Mouse (Mus musculus) gastrocnemius, postnatal 10 days (tissue): ENCODE measurements around the gene Mmgt2. TPM values are rescaled to one million over a fixed set of nuclear protein-coding genes. Genes with fewer than 3 reads are reported as not detected.
"Not testable (repeated sequence)": the region's sequence is repeated elsewhere in the genome, so short reads cannot be mapped to it uniquely, and the experiment has no call there.

Source experiments
- DNase-seq: peaks from one replicate; pipeline ENCODE4 v3.0.0; 2021; ENCODE audit warnings: mixed read lengths
- total RNA-seq, 2 experiments: library from RNA; stranded (reverse); gene quantifications; 2 replicates each; pipeline ENCODE4 v1.2.3; 2021

Mmgt2 gene
- total RNA-seq, 2 experiments from 2014 or later, result 12.6 to 12.8 TPM

DNA sequence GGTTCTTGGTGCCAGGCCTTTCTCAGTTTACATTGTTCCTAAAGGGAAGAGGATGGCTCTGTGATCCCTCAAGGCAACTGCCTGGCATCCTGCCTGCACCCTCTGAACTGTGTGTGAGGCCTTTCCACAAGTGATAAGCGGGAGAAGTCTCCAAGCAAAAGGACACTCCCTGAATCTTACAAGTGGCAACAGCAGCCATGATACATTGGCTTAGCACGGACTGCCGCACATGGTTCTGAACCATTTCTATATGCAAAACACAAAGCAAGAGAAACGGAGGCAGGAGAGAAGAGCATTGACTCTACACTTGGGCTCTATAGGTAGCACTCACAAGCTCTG, 3.2 kb upstream of the Mmgt2 start:
- DNase-seq, result peak; percentile 35

GRCm38 (mm10) chr11:62645732-62646494, 2.6 kb upstream of the Mmgt2 start:
- DNase-seq, result peak; percentile 63

GRCm38 (mm10) chr11:62646495-62646843, 2.0 kb upstream of the Mmgt2 start:
- no peak for DNase-seq

- DNase-seq, result no peak
Measured at GRCm38 (mm10) chr11:62646958-62647515, 1.4 kb upstream of the Mmgt2 start.

DNA sequence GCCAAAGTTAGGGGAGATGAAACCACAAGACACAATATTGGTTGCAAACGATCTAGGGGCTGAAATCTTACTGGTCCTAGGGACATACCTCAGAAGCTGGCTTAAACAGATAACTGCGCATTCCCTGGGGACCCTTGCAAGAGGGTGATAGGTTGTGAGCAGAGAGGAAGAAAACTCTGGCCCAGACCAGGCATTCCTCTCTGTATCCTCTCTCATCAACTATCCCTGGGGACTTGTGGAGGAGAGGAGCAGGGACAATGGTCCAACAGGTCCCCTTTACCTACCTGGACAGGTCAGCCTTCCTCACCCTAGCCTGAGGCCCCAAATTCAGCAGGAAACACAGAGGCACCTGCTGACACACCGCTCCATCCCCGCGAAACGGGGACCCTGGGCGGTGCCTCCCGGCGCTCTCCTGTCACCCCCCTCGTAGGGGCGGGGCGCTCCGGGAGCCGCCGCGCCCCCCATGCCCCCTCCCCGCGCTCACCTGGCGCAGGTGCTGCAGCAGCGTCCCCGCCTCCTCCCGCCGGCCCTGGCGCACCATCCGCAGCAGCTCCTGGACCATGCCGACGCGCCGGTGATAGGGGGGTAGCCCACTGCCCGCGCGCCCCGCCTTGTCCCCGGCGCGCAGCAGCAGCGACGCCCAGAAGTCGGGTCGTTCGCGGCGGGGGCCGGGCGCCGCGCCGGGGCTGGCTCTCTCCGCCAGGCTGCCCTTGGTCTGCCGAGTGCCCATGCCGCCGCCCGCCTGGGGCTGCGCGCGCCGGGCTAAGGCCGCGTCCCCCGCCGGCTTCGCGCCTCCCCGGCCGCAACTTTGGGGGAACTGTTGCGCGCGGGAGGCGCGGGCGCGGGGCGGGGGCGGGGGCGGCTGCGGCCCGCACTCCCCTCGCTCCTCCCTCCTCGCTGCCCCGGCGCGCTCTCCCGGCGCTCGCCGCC, 538 bp upstream of the Mmgt2 start, which contains the start of gene Lrrc75a:
Gene Lrrc75a (minus strand): TSS at position 863 of the 930 bp plus-strand sequence.
- peak; percentile 66 for DNase-seq

- DNase-seq, result not testable (repeated sequence)
Measured at GRCm38 (mm10) chr11:62649803-62650202, 1.3 kb downstream of the Mmgt2 start.

DNA sequence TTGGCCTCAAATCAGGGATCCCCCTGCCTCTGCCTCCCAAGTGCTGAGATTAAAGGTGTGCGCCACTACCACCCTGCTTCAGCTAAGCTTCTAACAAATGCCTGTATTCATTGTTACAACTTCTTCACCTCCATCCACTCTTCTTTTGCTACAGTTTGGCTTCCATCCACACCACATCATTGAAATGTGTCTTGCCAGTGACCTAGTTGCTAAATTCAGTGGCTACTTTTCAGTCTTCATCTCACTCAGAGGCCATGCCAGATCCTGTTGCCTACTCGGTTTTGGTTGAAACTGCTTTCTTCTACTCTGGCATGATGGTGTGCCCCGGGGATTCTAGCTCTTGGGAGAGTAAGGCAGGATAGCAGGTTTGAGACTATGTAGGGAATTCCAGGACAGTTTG, 3.1 kb downstream of the Mmgt2 start:
- DNase-seq, result no peak

DNA sequence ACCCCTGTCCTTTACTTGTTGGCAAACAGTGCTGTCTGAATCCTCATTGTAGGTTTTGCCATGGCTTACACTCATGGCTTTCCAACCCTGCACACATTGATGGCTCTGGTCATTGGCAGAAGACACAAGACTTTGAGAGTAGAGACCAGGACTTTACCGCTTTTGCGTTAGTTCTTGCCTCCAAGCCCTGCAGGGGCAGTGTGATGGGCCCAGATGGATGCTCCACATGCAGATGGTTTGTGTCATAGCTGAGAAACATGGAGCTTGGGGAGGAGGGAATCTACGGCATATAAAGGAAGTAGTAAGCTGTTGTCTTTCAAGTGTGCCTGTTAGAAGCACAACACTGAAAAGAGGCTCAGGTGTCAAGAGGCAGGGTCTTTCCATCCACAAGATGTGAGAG, 3.6 kb downstream of the Mmgt2 start:
- DNase-seq, result no peak

DNA sequence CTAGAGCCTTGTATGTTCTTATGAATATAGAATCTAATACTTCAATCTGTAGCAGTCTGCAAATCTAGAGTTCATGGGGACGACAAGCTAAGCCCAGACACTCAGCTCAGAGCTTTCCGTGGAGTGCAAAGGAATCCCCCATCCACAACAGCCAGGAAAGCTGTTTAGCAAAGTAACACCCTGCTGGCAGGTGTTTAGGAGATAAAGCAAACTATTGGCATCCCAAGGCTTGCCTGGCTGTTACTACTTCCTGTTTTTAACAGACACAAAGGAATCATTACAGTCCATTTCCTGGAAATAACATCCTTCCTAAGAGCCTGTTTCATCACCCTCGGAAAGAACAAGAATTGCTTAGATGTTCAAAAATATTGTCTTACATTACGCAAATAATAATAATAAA, 12.4 kb downstream of the Mmgt2 start:
- no peak for DNase-seq

DNA sequence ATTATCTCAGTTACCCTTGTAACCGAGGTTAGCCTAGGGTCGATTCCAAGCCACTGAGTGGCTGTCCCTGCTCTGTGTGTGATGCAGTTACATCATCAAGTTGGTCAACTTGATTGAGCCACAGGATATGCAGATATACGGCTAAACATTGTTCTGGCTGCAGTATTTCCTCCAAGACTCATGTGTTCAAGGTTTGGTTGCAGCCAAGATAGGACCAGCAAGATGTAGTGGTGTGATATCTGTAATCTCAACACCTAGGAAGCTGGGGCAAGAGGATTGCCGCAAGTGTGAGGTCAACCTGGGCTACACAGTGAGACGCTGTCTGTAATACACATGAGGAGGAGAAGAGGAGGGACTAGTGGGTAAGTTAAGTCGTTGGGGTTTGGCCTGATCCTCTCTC, 15.8 kb downstream of the Mmgt2 start:
- DNase-seq, result no peak

DNA sequence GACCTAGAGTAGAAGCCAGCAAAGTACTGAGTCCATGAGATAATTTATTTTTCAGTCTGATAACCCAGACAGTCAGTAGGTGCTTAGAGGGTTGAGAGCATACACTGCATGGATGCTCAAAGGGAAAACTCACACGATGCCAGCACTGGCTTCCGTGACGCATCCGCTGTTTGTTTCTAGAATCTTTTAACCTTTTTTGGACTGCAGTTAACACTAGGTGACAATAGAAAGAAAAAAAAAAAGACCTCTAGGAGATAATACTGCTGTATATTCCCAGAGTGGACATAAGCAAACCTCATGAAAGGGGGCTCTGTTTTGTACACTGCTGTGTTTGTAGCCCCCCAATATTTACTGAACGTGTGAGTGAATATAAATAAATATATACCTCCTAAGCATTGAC, 20.5 kb downstream of the Mmgt2 start:
- DNase-seq, result no peak

GRCm38 (mm10) chr11:62669471-62669870, 21.0 kb downstream of the Mmgt2 start:
- no peak for DNase-seq

DNA sequence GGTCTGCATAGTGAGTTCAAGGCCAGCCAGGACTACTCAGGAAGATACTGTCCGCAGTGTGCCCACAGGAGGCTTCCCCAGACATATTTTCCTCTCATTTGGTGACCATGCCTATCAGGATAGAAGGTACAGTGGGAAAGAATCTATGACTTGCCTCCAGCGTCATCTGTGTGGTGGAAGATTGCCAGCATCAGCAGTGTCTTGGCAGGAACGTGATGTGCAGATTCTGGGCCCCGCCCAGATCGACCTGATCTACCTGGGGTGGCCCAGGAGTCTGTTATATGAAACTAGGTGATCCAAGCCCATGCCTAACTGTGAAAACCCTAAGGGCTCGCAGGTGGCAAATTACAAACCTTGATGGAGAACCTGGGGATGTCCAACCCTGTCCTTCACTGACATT, 21.5 kb downstream of the Mmgt2 start:
- DNase-seq, result no peak

DNA sequence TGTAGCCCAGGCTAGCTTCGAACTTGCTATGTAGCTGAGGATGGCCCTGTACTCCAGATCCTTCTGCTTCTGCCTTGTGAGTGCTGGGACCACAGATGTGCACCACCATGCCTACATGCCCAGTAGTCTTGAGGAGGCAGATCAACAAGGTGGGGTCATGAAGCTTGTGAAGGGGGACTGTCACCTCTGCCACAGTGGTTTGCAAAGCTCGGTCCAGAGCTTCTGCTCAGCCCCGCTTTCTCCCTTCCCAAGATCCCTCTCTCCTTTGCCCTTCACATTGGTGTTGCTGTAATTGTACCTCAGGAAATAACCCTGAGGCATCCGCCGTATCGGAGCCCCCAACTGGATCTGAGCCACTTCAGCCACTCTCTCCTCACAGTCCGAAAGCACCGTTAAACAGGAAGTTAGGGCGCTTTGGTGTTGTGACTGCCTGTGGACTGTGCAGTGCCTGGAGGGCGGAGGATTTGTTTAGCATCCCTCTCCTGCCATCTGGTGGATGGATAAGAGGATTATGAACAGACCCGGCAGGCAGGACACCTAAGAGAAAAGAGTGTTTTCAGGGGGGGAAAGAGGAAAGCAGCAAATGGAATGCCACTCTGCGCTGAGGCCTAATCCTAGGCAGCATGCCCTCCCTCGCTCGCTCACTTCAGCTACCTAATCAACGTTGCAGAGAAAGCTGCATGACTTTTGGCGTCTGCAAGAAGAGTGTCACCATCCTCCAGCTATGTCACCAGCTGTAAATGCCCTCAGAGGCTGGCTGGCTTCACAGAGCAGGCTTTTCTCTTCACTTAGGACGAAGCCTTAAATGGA, 27.2 kb downstream of the Mmgt2 start:
- DNase-seq, result peak; percentile 41

- no peak for DNase-seq
Measured at GRCm38 (mm10) chr11:62676290-62676596, 27.8 kb downstream of the Mmgt2 start.

DNA sequence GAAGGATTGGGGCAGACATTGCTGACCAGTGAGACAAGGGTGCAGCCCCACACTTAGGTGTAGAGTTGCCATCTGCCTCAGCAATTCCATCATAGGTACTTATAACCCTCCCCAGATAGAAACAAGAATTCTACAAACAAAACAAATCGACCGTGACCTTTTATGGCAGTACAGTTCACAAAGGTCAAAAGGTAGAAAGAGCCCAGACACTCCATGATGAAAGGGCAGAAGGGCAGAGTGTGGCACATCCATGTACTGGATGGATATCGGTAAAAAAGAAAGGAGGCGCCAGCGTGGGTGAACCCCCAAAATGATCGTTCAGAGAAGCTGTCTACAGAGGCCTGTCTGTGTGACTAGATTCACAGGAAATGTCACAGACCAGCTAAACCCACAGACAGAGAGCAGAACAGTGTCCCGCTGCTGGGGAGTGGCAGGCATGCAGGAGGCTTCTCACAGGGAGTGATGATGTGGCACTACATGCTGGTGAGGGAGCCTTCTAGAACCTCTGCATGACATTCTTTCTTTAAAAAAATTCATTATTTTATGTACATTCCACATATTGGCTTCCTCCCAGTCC, 30.4 kb downstream of the Mmgt2 start:
- DNase-seq, result no peak

DNA sequence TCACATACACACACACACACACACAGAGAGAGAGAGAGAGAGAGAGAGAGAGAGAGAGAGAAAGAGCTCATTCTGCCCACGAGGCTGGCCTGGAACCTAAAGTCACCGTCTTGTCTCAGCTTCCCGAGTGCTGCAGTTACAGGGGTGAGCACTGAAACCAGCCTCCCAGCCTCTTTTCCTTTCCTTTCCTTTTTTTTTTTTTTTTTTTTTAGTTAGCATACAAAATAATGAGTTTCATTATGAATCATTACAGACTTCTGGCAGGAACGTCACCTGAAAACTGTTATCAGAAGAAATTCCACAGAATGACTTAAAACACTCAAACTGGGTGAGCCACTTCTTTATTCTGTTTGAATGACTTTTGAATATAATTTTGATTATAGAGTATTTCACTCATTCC, 31.5 kb downstream of the Mmgt2 start:
- DNase-seq, result no peak

GRCm38 (mm10) chr11:62691592-62691991, 43.1 kb downstream of the Mmgt2 start:
- DNase-seq, result no peak

DNA sequence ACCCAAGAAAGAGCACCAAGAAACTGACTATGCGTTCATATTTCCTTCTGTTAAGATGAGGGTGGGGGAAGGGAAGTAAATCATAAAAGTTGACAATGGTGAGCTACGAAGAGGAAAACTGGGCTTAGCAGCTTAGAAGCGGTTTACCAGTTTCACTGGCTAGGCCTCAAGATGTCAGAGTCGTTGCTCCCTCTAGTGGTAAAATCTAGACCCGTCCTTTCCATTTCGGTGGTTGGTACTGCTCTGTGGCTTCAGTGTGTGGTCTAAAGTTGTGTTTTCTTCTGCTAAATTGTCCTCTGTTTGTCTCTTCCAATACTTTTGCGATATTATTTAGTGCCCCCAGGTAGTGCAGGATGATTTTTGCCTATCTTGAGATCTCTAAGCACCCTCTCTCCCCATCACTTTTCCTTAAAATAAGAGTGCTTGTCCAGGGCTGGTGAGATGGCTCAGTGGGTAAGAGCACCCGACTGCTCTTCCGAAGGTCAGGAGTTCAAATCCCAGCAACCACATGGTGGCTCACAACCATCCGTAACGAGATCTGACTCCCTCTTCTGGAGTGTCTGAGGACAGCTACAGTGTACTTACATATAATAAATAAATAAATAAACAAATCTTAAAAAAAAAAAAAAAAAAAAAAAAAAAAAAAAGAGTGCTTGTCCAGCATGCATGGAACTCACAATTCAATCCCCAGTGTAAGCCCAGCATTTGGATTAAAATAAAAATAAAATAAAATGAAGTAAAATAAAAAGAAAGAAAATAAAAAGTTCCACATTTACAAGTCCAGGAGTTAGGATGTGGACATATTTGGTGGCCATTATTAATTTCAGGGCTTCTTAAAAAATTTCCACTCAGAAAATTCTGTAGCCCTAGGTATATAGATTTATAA, 45.1 kb downstream of the Mmgt2 start:
- DNase-seq, result no peak

DNA sequence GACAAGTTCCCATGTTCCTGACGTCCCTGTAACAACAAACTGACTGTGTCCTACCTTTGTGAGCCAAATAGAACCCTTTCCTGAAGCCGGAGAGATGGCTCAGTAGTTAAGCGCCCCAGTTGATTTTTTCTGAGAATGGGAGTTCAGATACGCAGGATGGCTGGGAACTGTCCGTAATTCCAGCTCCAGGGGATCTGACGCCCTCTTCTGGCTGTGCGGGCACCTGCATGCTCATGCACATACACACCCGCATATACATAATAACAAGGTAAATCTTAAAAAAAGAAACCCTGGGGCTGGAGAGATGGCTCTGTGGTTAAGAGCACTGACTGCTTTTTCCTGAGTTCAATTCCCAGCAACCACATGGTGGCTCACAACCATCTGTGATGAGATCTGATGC, 46.7 kb downstream of the Mmgt2 start:
- DNase-seq, result no peak

DNA sequence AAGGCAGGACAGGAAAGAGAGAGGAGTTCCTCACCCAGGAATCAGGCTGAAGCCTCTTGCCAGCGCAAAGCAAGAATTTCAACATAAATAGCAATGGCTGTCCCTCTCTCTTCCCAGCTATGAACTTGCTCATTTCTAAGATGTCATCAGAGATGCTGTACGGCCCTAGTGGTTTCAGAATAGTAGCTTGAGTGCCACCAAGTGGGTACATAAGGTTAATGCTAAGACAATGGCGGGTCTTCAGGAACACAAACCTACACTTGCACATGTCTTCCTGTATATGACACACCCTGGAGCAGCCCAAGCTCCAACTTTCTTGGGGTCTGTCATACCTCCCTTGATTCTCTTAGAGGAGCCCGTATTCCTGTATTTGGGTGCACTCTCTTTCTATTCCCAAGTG, 51.3 kb downstream of the Mmgt2 start:
- DNase-seq, result no peak
